Mouse (Mus musculus) G1E-ER4 (cell line): ENCODE results near the gene Wnt5b. TPM values are rescaled to one million over a fixed set of nuclear protein-coding genes. Genes with fewer than 3 reads are reported as not detected.

Experiments
- GATA1 ChIP-seq: IDR thresholded peaks from one replicate; pipeline ENCODE4 v1.8.0; 2012; ENCODE audit warnings: low read length, inconsistent platforms
- polyA plus RNA-seq: library from polyadenylated mRNA; stranded (reverse); fragments of >175 nt; gene quantifications from 2 replicates; pipeline ENCODE4 v1.2.3, GENCODE M21; 2012

Gene Wnt5b
- polyA plus RNA-seq: not detected in 2 replicates

DNA sequence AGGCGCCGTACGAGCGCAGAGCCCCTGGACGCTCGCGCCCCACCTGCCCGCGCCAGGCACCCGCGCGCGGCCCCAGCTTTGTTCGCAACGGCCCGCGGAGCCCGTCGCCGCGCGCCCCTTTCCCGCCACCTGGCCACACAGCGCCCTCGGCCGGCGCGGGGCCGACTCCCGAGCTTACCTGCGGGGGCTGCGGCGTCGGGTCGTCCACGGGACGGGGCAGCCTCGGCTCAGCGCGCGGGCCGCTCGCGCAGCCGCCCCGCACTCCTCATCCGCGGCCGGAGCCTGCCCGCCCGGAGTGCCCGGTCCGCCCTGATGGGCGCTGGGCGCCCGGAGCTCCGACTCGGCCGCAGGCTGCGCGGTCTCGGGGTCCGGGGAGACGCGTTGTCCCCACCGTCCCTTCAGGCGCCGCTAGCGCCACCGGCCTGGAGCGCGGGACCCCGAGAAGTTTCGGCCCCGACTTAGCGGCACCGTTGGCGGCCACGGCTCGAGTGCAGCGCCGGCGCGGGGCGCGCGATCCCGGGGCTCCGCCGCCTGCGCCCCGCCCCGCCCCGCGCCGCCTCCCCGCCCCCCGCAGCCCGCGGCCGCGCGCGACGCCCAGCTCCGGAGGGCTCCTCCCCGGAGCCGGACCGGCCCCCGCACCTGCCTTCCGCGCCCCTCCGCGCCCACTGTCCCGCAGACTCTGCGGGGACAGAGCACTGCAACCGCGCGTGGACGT lies at the start of gene Wnt5b:
TSS of gene Wnt5b (minus strand) at position 545 of the 715 bp plus-strand sequence.
- no peak for TF ChIP-seq GATA1

GRCm38 (mm10) chr6:119590872-119591271 lies 46.7 kb upstream of the Wnt5b start:
- TF ChIP-seq GATA1: no peak

DNA sequence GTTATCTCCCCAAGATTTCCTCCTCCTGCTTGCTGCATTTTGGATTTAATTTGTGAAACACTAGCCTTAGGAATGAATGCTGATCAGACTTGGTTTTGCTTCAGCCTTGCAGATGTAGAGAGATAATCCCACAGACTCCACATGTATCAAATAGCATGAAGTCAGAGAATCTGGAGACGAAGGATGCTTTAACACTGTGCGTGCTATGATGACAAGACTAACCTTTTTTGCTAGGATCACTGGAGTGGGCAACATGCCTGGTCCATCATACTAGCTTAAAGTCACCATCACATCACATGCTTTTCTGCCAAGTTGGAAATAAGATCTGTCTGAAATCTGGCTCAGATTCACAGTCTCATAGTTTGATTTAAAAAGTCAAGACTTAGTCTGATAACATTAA lies 43.8 kb upstream of the Wnt5b start:
- no peak for TF ChIP-seq GATA1

GRCm38 (mm10) chr6:119587454-119587853 lies 43.3 kb upstream of the Wnt5b start:
- no peak for TF ChIP-seq GATA1

- no peak for TF ChIP-seq GATA1
Measured at GRCm38 (mm10) chr6:119585652-119586375, 41.7 kb upstream of the Wnt5b start.

- no peak for TF ChIP-seq GATA1
Measured at GRCm38 (mm10) chr6:119584061-119584460, 39.9 kb upstream of the Wnt5b start.

GRCm38 (mm10) chr6:119583165-119583564 lies 39.0 kb upstream of the Wnt5b start:
- no peak for TF ChIP-seq GATA1

DNA sequence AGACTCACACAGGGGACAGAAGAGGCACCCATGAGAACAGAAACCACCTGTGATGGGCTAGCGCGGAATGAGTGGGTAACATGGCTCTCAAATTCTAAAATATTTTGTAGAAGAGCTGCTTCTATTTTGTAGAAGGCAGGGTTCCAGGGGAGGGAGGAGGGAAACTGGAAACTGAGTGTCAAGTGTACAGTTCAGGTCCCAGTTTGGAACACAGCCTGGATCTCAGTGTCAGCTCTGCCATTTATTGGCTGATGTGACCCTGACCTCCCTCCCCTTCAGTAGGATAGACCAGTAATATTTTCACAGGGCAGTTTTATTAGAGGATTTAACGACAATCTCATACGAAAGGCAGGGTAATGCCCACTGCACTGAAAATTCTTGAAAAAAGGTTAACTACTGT lies 32.6 kb upstream of the Wnt5b start:
- no peak for TF ChIP-seq GATA1

GRCm38 (mm10) chr6:119575331-119575730 lies 31.2 kb upstream of the Wnt5b start:
- TF ChIP-seq GATA1: no peak

GRCm38 (mm10) chr6:119572296-119572695 lies 28.1 kb upstream of the Wnt5b start:
- no peak for TF ChIP-seq GATA1

DNA sequence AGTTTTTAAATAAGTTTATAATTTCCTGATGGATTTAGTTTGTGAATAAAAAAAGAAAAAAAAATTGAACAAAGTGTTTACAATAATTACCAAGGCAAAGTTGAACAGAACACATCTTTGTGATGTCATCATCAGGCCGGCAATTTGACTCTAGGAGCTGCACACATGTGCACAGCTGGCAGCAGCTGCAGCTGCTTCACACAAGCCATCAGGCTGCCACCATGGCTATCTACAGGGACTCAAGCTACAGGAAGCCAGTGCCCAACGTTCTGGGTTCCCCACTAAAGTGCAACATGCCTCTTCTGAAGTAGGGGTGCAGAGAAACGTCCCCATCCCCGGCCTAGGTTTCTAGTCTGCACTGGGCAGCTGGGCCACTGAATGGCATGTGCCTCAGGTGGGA lies 26.6 kb upstream of the Wnt5b start:
- TF ChIP-seq GATA1: no peak

DNA sequence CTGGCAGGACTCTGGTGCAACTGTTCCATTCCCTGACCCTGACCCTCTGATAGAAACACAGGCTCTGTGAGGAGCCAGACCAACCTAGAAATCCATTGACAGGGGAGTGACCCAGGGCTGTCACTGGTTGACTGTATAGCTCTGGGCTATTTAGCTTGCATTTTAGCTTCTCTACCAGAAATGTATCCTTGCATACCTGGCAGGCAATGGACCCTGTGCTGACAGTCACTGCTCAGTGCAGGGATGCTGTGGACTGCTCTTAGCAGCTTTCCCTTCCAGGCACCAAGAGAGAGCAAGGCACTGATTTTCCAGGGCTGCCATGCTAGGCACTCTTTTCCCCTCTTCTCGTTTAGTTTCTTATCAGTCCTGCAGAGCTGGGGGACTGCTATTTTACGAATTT lies 24.2 kb upstream of the Wnt5b start:
- no peak for TF ChIP-seq GATA1

GRCm38 (mm10) chr6:119565451-119566379 lies 21.6 kb upstream of the Wnt5b start:
- TF ChIP-seq GATA1: no peak

DNA sequence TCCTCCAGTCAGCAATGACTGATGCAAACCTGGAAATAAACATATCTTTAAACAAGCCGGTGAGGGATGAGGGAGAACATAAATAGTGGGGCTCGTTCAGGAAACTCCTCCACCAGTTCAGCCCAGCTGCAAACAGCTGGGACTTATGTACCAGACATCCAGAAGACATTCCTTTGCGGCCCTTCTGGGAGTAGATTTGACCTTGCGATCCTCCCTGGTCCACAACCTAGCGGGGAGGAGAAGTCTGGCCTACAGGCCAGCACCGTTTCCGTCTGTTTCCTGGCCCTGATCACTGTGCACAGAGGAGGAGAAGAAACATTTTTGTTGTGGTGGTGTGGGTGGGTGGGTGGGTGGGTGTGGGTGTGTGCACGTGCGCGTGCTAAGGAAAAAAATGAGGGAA lies 18.4 kb upstream of the Wnt5b start:
- TF ChIP-seq GATA1: no peak

DNA sequence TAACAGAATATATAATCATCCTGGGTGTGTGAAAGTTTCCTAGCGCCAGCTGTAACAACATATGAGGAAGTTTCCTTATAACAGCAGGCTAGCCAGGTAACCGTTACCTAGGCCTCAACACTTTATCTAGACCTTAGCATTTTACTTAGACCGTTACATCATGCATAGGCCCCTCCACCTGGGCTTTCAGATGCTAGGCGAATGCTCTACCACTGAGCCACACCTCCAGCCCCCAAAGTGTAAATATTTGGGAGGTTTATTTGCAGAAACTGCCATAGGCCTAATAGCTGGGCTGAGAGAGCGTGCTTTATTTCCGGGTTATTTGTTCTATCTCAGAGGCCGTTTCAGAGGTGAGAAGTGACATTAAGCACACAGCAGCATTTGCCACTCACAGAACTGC lies 14.7 kb upstream of the Wnt5b start:
- TF ChIP-seq GATA1: no peak

DNA sequence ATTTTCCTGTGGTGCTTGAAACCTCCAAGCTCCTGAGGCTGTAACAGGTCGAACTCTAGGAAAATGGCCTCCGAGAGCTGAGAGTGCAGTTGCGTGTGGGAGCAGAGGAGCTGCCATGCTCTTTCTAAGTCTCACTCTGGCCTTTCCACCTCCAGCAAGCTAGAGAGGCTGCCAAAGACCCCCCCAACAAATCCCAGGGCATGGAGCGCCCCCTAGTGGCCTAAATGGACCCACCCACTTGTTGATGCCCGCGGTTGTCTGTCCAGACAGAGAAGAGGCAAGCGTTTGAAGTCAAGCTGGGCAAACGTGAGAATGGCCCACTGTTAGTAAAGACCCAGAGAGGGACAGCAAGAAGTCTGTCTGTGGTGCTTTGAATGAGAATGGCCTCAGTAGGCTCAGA lies 10.3 kb upstream of the Wnt5b start:
- no peak for TF ChIP-seq GATA1
